Mouse (Mus musculus): ENCODE data around the gene Tubgcp6.

GRCm38 (mm10) chr15:89131316-89131715 is 8.4 kb upstream of the Tubgcp6 start:
- TF ChIP-seq CTCF (IDR thresholded peaks at IDR 0.05; ENCODE audit: low read depth) (no peak), EP300 (IDR thresholded peaks at IDR 0.05; ENCODE audit: low read depth) (no peak)

Measured in liver, embryonic 14.5 days (tissue).